Mouse (Mus musculus) CH12.LX (cell line): ENCODE results near the gene Riox1.

ENCODE experiments used
- CHD1 ChIP-seq: IDR thresholded peaks from 2 replicates; pipeline ENCODE4 v1.6.1; 2012; ENCODE audit warnings: low read depth, low read length, improper control_type of control experiment, inconsistent platforms
- CTCF ChIP-seq, 2 experiments: IDR thresholded peaks in 1 of 2; conservative IDR thresholded peaks in 1 of 2; 2 replicates each; pipeline ENCODE4 v1.5.1; 2011 to 2012; ENCODE audit warnings: low read depth in 2 of 2, low read length in 2 of 2, improper control_type of control experiment in 1 of 2, inconsistent platforms in 1 of 2, mild to moderate bottlenecking in 1 of 2, moderate library complexity in 1 of 2
- EP300 ChIP-seq: IDR thresholded peaks from 2 replicates; pipeline ENCODE4 v1.6.1; 2011; ENCODE audit warnings: low read length, improper control_type of control experiment
- HCFC1 ChIP-seq: IDR thresholded peaks from 2 replicates; pipeline ENCODE4 v1.6.1; 2012; ENCODE audit warnings: low read depth, mild to moderate bottlenecking, inconsistent platforms, low read length, improper control_type of control experiment
- JUN ChIP-seq: IDR thresholded peaks from 2 replicates; pipeline ENCODE4 v1.6.1; 2011; ENCODE audit warnings: low read depth, mild to moderate bottlenecking, low read length, improper control_type of control experiment, moderate library complexity; ENCODE audit not compliant: insufficient read depth
- MYC ChIP-seq: IDR thresholded peaks from 2 replicates; pipeline ENCODE4 v1.6.1; 2011; ENCODE audit warnings: low read depth, mild to moderate bottlenecking, improper control_type of control experiment, low read length
- PAX5 ChIP-seq: IDR thresholded peaks from 2 replicates; pipeline ENCODE4 v1.6.1; 2012; ENCODE audit warnings: low read length, inconsistent platforms, mixed read lengths
- POLR2A ChIP-seq: IDR thresholded peaks from 2 replicates; pipeline ENCODE4 v1.6.1; 2011; ENCODE audit warnings: low read depth, mild to moderate bottlenecking, improper control_type of control experiment, low read length
- UBTF ChIP-seq: IDR thresholded peaks from 2 replicates; pipeline ENCODE4 v1.6.1; 2012; ENCODE audit warnings: low read depth, mild to moderate bottlenecking, inconsistent platforms, low read length, improper control_type of control experiment, moderate library complexity
- USF2 ChIP-seq: conservative IDR thresholded peaks from 2 replicates; pipeline ENCODE4 v1.6.1; 2011; ENCODE audit warnings: low read depth, low read length, improper control_type of control experiment
- ZKSCAN1 ChIP-seq: IDR thresholded peaks from 2 replicates; pipeline ENCODE4 v1.6.1; 2012; ENCODE audit warnings: low read depth, inconsistent platforms, low read length, improper control_type of control experiment, borderline replicate concordance
- ZMIZ1 ChIP-seq: IDR thresholded peaks from 2 replicates; pipeline ENCODE4 v1.6.1; 2012; ENCODE audit warnings: low read depth, mild to moderate bottlenecking, inconsistent platforms, low read length, improper control_type of control experiment

DNA sequence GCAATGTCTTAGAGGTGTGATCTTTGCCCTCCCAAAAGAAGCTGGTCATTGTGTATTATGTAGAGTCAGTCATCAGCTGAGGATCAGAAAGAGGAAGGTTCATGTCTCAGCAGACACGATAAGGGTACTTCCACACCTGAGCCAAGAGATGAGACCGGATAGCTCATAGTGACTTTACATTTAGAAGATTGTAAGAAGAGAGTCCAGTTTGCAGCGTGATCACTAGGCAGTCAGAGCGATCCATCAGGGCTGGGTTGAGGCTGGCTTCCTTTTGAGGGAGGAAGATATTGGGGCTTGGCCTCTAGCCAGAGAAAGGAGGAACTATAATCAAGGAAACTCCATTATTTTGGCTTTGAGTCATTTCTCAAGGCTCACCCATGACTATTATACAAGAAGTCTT is 22.7 kb upstream of the Riox1 start:
- TF ChIP-seq ZKSCAN1 = no peak
- TF ChIP-seq POLR2A = no peak
- TF ChIP-seq HCFC1 = no peak
- TF ChIP-seq MYC = no peak
- TF ChIP-seq EP300 = no peak
- TF ChIP-seq ZMIZ1 = no peak
- no peak for TF ChIP-seq CTCF (conservative IDR thresholded peaks at IDR 0.05 in 1 of 2, IDR thresholded peaks at IDR 0.05 in 1 of 2; ENCODE audit: low read depth in 2 of 2, low read length in 2 of 2)
- TF ChIP-seq CHD1 = no peak
- no peak for TF ChIP-seq JUN
- TF ChIP-seq PAX5 = no peak
- no peak for TF ChIP-seq USF2
- no peak for TF ChIP-seq UBTF
